Mouse (Mus musculus) limb, embryonic 11.5 days (tissue): ENCODE results near the gene Ppm1a. TPM values are rescaled to one million over a fixed set of nuclear protein-coding genes. Genes with fewer than 3 reads are reported as not detected.

ENCODE experiments used
- ATAC-seq: fragments of 200-750 bp; cut with Nextera tagmentation; 2 replicates; pipeline ENCODE4 v1.8.0; 2017; ENCODE audit warnings: low read depth; ENCODE audit not compliant: insufficient number of reproducible peaks, low FRiP score, low TSS enrichment
- DNase-seq: peaks from one replicate; pipeline ENCODE4 v3.0.0-alpha.2; 2015; ENCODE audit warnings: low spot score
- H3K27ac ChIP-seq: fragments of 300-500 bp; sonication (generic); replicated peaks from 2 replicates; pipeline ENCODE4 v1.5.1; 2014; ENCODE audit warnings: low read depth, mild to moderate bottlenecking, low read length
- H3K27me3 ChIP-seq: fragments of 300-500 bp; sonication (generic); 2 replicates; pipeline ENCODE4 v1.6.1; 2014; ENCODE audit warnings: mild to moderate bottlenecking, low read length, mixed read lengths; ENCODE audit not compliant: control insufficient read depth, insufficient read depth
- H3K36me3 ChIP-seq: fragments of 300-500 bp; sonication (generic); 2 replicates; pipeline ENCODE4 v1.6.1; 2014; ENCODE audit warnings: mild to moderate bottlenecking, low read length, moderate library complexity, mixed read lengths; ENCODE audit not compliant: control insufficient read depth, insufficient read depth
- H3K4me1 ChIP-seq: fragments of 300-500 bp; sonication (generic); 2 replicates; pipeline ENCODE4 v1.6.1; 2014; ENCODE audit warnings: low read length, mixed read lengths; ENCODE audit not compliant: control insufficient read depth, insufficient read depth
- H3K4me2 ChIP-seq: fragments of 300-500 bp; sonication (generic); 2 replicates; pipeline ENCODE4 v1.6.1; 2014; ENCODE audit warnings: low read depth, mild to moderate bottlenecking, moderate library complexity; ENCODE audit not compliant: severe bottlenecking
- H3K4me3 ChIP-seq: fragments of 300-500 bp; sonication (generic); 2 replicates; pipeline ENCODE4 v1.5.1; 2014; ENCODE audit warnings: low read depth, low read length
- H3K9ac ChIP-seq: fragments of 300-500 bp; sonication (generic); 2 replicates; pipeline ENCODE4 v1.6.1; 2014; ENCODE audit warnings: mild to moderate bottlenecking, low read length
- H3K9me3 ChIP-seq: fragments of 300-500 bp; sonication (generic); 2 replicates; pipeline ENCODE4 v1.6.1; 2016; ENCODE audit warnings: low read length; ENCODE audit not compliant: control insufficient read depth
- WGBS: fragments of 180-500 bp; shearing (Covaris S2); extraction: QIAGEN DNeasy Blood & Tissue Kit; methylation state at CpG from one replicate; pipeline ENCODE4 v1.1.7; 2014; 5-methylcytosine and 5-hydroxymethylcytosine counted together
- polyA plus RNA-seq: library from polyadenylated mRNA; unstranded; fragments of >200 nt; fragmentation: Nextera tagmentation; extraction: Ambion mirVana; gene quantifications from 2 replicates; pipeline ENCODE4 v1.2.1, GENCODE M21; 2014

Gene Ppm1a
- polyA plus RNA-seq, 1 experiment from 2014 or later: 69.1 TPM

DNA sequence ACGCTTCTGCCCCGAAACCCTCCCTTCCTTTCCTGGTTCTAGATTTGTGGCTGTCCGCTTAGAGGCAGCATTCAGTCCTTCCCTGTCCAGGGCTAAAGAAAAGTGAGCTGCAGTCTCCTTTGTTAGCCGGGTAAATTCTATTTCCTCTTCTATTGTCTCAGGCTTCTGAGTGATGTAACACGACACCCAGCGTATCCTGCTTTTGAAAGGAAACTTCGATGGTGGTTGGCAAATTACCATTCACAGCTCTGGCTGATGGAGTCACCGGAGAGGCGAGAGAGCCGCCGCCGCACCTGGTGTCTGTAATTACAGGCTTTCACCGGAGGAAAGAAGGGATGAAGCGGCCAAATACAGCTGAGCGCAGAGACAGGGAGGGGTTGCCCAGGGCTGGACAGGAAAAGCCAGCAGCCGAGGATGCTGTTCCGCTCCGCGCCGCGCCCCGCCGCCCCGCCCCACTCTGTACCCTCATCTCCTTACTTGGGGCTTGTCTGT is 63.7 kb downstream of the Ppm1a start:
- H3K4me1 ChIP-seq: 0 out of 2 replicates have a peak, but pooled peaks cover 2% of the 10 kb centered on the region
- no peaks in the 10 kb centered on the region for H3K36me3 ChIP-seq
- peak overlapping the region; percentile 60; the same call in 1 of the 2 replicates for H3K9ac ChIP-seq
- H3K27me3 ChIP-seq: no peaks in the 10 kb centered on the region
- H3K4me2 ChIP-seq: peak overlapping the region; percentile 47
- 5% methylated on average over 24 of the region's 24 CpGs for WGBS
- H3K4me3 ChIP-seq: peak overlapping the region; percentile 29
- peak; percentile 78; the same call in 1 of the 2 replicates for ATAC-seq
- peak overlapping the region; percentile 49; the same call in 1 of the 2 replicates for H3K27ac ChIP-seq
- no peaks in the 10 kb centered on the region for H3K9me3 ChIP-seq
- peak; percentile 77 for DNase-seq

DNA sequence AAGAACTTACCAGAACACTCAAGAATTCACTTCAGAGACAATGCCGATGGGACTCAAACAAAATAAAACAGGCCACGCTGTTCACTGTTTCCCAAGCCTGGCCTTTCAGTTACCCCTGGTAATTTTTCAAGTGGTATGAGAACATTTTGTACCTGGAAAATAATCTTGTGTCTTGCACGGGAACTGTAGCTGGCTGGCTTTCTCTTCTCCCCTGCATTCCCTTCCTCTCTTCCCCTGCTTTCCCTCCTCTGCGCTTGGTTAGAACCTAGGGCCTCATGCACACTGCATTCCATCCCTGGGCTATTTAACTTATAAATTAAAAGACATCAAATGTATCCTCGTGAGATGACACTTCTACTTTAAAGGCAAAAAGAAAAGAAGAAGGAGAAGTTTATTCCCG is 64.3 kb downstream of the Ppm1a start:
- Histone ChIP-seq H3K9me3 (no peaks in the 10 kb centered on the region), H3K27me3 (no peaks in the 10 kb centered on the region), H3K9ac (0 out of 2 replicates have a peak overlapping the region, but pooled peaks have one; percentile 60), H3K4me3 (peak overlapping the region; percentile 29), H3K27ac (0 out of 2 replicates have a peak overlapping the region, but pooled peaks have one; percentile 49), H3K4me2 (peak overlapping the region; percentile 47), H3K36me3 (no peaks in the 10 kb centered on the region), H3K4me1 (0 out of 2 replicates have a peak, but pooled peaks cover 2% of the 10 kb centered on the region)
- no peak for DNase-seq
- ATAC-seq: no peak; the same call in 1 of the 2 replicates
- 39% methylated on average over 6 of the region's 6 CpGs for WGBS

DNA sequence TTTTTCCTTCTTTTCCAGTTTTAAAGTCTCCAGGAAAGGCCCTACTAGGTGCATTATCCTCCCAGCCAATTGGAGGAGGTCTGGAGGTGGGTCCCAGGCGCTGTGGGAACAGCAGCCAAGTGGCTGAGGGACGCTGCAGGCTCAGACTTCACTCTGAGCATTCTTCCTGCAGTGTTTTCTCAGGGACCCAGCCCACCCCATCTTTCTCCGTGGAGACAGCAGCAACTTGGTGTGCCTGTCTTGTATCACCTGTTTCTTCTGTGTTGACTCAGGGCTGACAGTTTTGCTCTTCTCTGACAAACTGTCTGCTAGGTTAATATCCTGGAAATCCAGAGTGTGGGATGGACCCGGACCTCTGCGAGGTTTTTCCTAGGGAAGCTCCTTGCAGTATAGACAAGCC is 68.4 kb downstream of the Ppm1a start:
- Histone ChIP-seq H3K9me3 (no peaks in the 10 kb centered on the region), H3K4me1 (0 out of 2 replicates have a peak, but pooled peaks cover 2% of the 10 kb centered on the region), H3K9ac (no peak overlapping the region), H3K27ac (no peak overlapping the region), H3K36me3 (no peaks in the 10 kb centered on the region), H3K4me2 (no peak overlapping the region), H3K4me3 (no peak overlapping the region), H3K27me3 (no peaks in the 10 kb centered on the region)
- ATAC-seq (no peak), DNase-seq (no peak)
- WGBS: 52% methylated on average over 5 of the region's 5 CpGs

DNA sequence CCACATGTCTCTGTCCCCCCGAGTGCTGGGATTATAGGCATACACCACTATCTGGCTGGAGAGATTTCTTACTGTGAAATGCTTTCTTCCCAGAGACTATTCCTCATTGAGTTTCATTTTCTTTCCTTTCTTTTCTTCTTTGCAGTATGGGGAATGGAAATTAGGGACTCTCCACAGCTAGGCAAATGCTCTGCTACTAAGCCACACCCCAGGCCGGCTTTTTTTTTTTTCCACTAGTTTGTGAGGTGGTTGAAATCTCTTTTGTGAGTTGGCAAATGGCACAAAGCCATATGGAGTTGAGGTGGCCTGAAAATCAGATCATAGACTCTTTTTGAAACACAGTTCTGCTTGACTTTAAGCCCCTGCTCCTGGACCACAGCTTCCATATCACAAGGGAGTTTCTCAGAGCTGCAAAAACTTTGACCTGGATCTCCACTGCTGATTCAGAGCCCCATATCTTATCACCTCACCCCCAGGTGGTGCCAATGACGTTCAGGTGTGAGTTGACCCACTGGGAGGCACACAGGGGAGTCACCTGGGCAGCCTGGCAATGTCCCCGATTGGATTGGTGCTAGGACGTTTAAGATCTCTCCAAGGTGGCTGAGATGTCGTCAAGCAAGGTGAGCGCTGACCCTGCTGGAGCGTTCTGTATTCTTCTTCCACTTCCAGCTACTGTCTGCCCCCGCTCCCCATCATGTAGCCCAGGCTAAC is 71.7 kb downstream of the Ppm1a start:
- no peaks in the 10 kb centered on the region for H3K4me1 ChIP-seq
- H3K27me3 ChIP-seq: peaks cover 18% of the 10 kb centered on the region
- no peak overlapping the region for H3K27ac ChIP-seq
- no peaks in the 10 kb centered on the region for H3K9me3 ChIP-seq
- no peak for DNase-seq
- no peak overlapping the region for H3K4me3 ChIP-seq
- 65% methylated on average over 9 of the region's 9 CpGs for WGBS
- H3K4me2 ChIP-seq: no peak overlapping the region
- H3K9ac ChIP-seq: no peak overlapping the region
- no peak for ATAC-seq
- no peaks in the 10 kb centered on the region for H3K36me3 ChIP-seq

DNA sequence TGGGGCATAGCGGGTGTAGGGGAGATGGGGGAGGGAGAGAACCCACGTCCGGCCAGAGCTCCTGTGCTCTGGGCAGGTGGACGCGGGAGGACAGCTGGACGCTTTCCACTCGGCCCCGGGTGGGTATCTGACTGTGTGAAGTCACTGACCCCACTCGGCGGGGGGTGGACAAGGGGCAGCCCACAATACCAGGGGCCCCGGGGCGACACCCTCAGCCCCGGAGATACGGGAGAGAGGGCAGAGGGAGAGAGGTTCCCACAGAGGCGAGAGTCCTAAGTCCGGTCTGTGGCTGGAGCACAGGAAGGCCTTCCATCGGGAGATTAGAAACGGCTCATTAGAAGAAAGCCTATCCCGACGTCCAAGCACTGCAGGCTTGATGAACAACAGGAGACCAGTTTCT is 72.5 kb downstream of the Ppm1a start:
- Histone ChIP-seq H3K9me3 (no peaks in the 10 kb centered on the region), H3K27ac (no peak overlapping the region), H3K4me2 (no peak overlapping the region), H3K4me1 (no peaks in the 10 kb centered on the region), H3K27me3 (peaks cover 18% of the 10 kb centered on the region), H3K36me3 (no peaks in the 10 kb centered on the region), H3K4me3 (no peak overlapping the region), H3K9ac (no peak overlapping the region)
- ATAC-seq (no peak), DNase-seq (no peak)
- WGBS: 71% methylated on average over 20 of the region's 20 CpGs

DNA sequence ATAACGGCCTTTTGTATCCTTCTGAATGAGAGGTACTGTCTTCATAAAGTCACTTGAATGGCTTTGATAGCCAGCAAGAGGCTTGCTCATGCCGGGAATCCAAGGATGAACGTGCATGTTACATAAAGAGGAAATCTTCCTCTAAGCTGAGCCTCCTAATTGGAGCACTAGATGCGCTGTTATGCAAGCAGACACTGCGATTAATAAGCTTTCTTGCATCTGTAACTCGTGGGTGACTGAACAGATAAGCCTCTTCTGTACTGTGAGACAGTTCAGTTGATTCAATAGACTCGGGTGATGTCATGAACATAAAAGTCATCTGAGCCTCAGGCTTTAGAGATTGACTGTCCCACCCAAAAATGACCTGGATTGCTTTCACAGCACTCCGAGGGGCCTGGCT is 73.1 kb downstream of the Ppm1a start:
- H3K4me1 ChIP-seq: no peaks in the 10 kb centered on the region
- DNase-seq (no peak), ATAC-seq (no peak)
- no peaks in the 10 kb centered on the region for H3K9me3 ChIP-seq
- no peak overlapping the region for H3K27ac ChIP-seq
- no peak overlapping the region for H3K4me2 ChIP-seq
- H3K27me3 ChIP-seq: peaks cover 18% of the 10 kb centered on the region
- H3K9ac ChIP-seq: no peak overlapping the region
- H3K36me3 ChIP-seq: no peaks in the 10 kb centered on the region
- 80% methylated on average over 8 of the region's 8 CpGs for WGBS
- no peak overlapping the region for H3K4me3 ChIP-seq

DNA sequence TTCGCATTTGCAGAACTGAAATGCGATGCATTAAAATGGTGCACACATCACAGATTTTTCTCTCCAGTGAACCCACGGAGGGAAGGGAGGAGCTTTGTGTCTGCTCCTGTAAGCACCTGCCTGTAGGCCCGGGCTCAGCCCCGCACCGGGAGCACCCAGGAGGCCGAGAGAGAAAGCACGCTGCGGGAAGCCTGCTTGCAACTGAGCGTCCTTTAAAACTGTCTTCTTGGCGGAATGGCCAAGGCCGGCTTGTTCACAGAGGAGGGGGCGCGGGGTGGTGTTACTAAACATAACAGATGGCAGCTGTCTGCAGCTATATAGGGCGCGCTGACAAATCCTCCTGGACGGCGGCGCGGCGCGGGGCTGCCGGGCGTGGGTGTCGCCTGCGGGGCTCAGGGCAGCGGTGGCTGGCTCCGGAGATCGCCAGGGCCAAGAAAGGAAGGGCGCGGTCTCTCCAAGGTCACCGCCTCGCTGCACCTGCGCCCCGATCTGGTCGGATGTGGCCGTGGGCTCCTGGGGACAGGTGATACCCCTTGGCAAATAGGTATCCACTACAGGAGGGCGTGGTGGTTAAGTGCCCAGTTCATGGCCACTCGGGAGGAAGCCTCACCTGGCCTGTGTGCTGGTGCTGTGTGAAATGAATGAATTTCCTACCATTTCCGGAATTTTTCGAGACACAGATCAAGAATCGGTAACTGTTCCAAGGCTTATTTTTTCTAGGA is 74.6 kb downstream of the Ppm1a start:
- Histone ChIP-seq H3K36me3 (no peaks in the 10 kb centered on the region), H3K9ac (no peak overlapping the region)
- peak; percentile 51 for DNase-seq

DNA sequence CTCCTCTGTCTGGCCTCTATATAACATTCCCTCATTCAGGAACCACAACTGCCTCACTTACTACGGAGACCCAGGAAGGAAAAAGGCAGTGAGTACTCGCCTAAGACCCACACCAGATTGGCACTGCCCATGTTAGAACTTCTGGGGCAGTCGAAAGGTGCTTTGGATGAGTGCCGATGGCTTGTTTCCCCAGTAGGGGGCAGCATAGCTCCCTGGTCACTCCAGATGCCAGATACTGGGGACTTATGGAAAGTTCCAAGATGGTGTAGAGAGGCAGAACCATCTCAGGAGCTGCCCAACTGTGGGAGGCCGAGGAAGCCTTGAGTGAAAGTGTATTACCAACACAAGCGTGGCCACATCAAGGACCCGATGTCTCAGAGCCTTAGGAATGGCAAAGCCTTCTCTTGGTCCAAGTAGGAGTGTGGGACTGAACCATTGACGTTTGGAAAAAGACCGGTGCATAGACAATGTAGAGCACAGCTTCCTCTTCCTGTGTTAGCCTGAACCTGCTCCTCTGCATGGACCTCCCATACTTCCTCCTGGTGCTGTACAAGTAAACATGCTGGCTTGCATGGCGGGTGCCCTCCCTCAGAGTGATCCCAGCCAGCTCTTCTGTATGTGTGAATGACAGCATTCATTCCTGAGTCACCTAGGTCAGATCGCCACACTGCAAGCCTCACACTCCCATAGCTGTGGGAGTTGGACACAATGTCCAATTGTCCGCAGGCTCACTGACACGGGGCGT is 77.7 kb downstream of the Ppm1a start:
- Histone ChIP-seq H3K4me3 (no peak overlapping the region), H3K9me3 (no peaks in the 10 kb centered on the region), H3K4me2 (no peak overlapping the region), H3K4me1 (no peaks in the 10 kb centered on the region), H3K27me3 (peaks cover 18% of the 10 kb centered on the region), H3K36me3 (no peaks in the 10 kb centered on the region), H3K9ac (no peak overlapping the region), H3K27ac (no peak overlapping the region)
- 75% methylated on average over 14 of the region's 14 CpGs for WGBS
- peak; percentile 45 for DNase-seq
- ATAC-seq: no peak

More for the DNA sequence above, 74.6 kb downstream of the Ppm1a start:
- H3K27ac ChIP-seq: no peak overlapping the region
- WGBS: 7% methylated on average over 42 of the region's 42 CpGs
- H3K4me2 ChIP-seq: peak overlapping the region; percentile 47
- peak overlapping the region; percentile 20 for H3K4me3 ChIP-seq
- no peaks in the 10 kb centered on the region for H3K4me1 ChIP-seq
- no peaks in the 10 kb centered on the region for H3K9me3 ChIP-seq
- ATAC-seq: no peak
- H3K27me3 ChIP-seq: peaks cover 18% of the 10 kb centered on the region
